Mouse (Mus musculus) C2C12 (cell line): ENCODE results near the gene Ptpn7. TPM values are rescaled to one million over a fixed set of nuclear protein-coding genes. Genes with fewer than 3 reads are reported as not detected.
A peak's percentile ranks its signal among the peaks of the same experiment; 100 is the strongest.

ENCODE experiments used
- H3K27me3 ChIP-seq: one replicate; pipeline ENCODE4 v1.6.1; 2011; ENCODE audit not compliant: control insufficient read depth, insufficient read depth, insufficient read length
- H3K36me3 ChIP-seq: one replicate; pipeline ENCODE4 v1.6.1; 2011; ENCODE audit not compliant: control insufficient read depth, insufficient read depth
- H3K4me3 ChIP-seq: one replicate; pipeline ENCODE4 v1.5.1; 2011; ENCODE audit warnings: mild to moderate bottlenecking, control low read depth; ENCODE audit not compliant: poor library complexity, insufficient read depth, severe bottlenecking
- H3K79me2 ChIP-seq: one replicate; pipeline ENCODE4 v1.6.1; 2011; ENCODE audit not compliant: control insufficient read depth, insufficient read depth
- H3K79me3 ChIP-seq: one replicate; pipeline ENCODE4 v1.6.1; 2011; ENCODE audit warnings: low read depth, control low read depth
- H3ac ChIP-seq: one replicate; pipeline ENCODE3; 2011; ENCODE audit warnings: low read depth; ENCODE audit not compliant: control insufficient read depth, insufficient read length
- CEBPB ChIP-seq: IDR thresholded peaks from one replicate; pipeline ENCODE4 v1.6.1; 2011; ENCODE audit warnings: low read depth, mild to moderate bottlenecking, control low read depth, moderate library complexity
- CTCF ChIP-seq: IDR thresholded peaks from one replicate; pipeline ENCODE4 v1.5.1; 2011; ENCODE audit not compliant: control insufficient read depth, insufficient read depth, insufficient read length
- FOSL1 ChIP-seq: IDR thresholded peaks from one replicate; pipeline ENCODE4 v1.8.0; 2011; ENCODE audit warnings: mild to moderate bottlenecking, low read length; ENCODE audit not compliant: poor library complexity, insufficient read depth, severe bottlenecking
- MAX ChIP-seq: IDR thresholded peaks from one replicate; pipeline ENCODE4 v1.6.1; 2011; ENCODE audit warnings: mild to moderate bottlenecking, control low read depth
- MYOD1 ChIP-seq: IDR thresholded peaks from one replicate; pipeline ENCODE4 v1.6.1; 2011; ENCODE audit warnings: low read depth; ENCODE audit not compliant: control insufficient read depth, insufficient read length
- MYOG ChIP-seq: IDR thresholded peaks from one replicate; pipeline ENCODE4 v1.6.1; 2011; ENCODE audit not compliant: control insufficient read depth, insufficient read length; ENCODE audit errors: extremely low read depth
- USF1 ChIP-seq: IDR thresholded peaks from one replicate; pipeline ENCODE4 v1.6.1; 2011; ENCODE audit warnings: low read depth, mild to moderate bottlenecking, control low read depth, moderate library complexity
- polyA plus RNA-seq: library from polyadenylated mRNA; unstranded; fragments of >200 nt; fragmentation: generic; extraction: Trizol; gene quantifications from one replicate; pipeline ENCODE4 v1.2.1, GENCODE M21; 2012; ENCODE audit warnings: missing spikeins

The Ptpn7 gene
- polyA plus RNA-seq, 1 experiment, result 0.80 TPM

DNA sequence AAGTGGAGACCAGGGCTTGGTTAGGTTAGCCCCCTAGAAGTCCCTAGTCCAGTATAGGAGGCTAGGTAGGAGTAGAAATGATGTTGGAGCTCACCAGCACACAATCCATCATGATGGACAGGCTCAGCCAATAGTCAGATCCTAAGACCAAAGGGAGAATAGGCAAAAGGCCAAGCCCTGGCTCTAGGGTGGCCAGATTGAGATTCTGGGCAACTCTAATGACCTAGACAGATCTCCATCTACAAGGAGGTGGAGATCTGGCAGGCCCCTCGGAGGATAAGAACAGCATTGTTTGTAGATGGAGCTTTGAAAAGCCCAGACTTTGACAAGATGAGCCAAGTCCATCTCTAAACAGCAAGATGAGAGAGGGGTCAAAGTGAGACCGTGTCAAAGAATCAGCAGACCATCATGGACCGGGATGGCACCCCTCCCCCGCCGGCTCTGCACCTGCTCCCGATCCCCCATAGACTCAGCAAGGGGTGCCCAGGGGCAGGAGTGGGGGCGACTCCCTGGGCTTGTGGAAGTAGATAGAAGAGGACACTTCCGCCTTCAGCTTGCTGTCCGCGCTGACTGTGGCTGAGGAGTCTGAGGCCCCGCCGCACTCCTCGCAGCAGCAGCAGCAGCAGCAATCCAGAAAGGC, 28.0 kb downstream of the Ptpn7 start:
- Histone ChIP-seq H3K79me2 (no peaks in the 10 kb centered on the region), H3K79me3 (no peaks in the 10 kb centered on the region), H3ac (no peak overlapping the region), H3K4me3 (no peak overlapping the region), H3K36me3 (peaks cover 17% of the 10 kb centered on the region), H3K27me3 (no peaks in the 10 kb centered on the region)
- TF ChIP-seq MAX (no peak), USF1 (no peak), CTCF (no peak), MYOG (no peak), CEBPB (no peak), MYOD1 (no peak), FOSL1 (no peak)

DNA sequence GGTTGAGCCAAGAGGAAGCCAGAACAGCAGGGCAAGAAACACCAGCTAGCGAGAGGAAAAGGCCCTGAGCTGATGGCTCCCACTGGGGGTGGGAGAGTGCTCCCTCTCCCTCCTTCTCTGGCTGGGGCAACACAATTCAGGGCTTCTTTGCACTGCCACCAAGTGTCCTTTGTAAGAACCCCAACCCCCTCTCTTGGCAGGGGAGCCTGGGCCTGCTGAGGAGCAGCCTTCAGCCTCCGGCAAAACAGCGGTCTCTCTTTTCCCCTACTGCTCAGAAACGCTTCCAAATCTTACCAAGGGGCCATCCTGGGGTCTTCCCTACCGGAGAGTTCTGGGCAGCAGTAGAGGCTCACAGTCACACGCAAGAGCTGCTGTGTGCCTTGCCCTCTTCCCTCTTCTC, 30.2 kb downstream of the Ptpn7 start:
- Histone ChIP-seq H3ac (no peak overlapping the region), H3K36me3 (no peaks in the 10 kb centered on the region), H3K79me3 (no peaks in the 10 kb centered on the region), H3K79me2 (no peaks in the 10 kb centered on the region), H3K4me3 (no peak overlapping the region), H3K27me3 (peaks cover 3% of the 10 kb centered on the region)
- TF ChIP-seq USF1 (no peak), MAX (no peak), MYOG (no peak), FOSL1 (no peak), CTCF (no peak), MYOD1 (no peak)

DNA sequence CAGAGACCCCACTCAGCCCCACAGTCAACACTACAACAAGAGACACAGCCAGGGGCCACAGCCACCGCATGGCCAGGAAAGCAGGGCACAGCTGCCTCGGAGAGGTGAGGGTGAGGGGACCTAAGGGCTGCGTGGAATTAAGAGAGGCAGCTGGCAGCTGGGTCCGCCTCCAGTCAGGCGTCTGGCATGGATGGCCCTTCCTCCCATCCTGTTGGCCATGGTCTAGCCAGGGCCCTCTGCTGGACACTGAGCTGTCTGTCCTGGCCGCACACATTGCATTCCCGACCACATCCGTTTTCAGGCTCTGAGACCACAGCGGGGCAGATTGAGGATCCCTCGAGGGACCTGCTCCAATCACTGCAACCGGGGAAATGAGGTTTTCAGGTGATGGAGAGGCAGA, 34.9 kb downstream of the Ptpn7 start, which contains the start of gene Gpr37l1:
Gene Gpr37l1, minus strand, starts transcription at position 247 of the 400 bp plus-strand sequence.
- Histone ChIP-seq H3K27me3 (peaks cover 3% of the 10 kb centered on the region), H3K79me3 (no peaks in the 10 kb centered on the region), H3K36me3 (no peaks in the 10 kb centered on the region), H3K79me2 (no peaks in the 10 kb centered on the region), H3ac (no peak within 1 kb of the TSS), H3K4me3 (no peak within 1 kb of the TSS)
- no peak for TF ChIP-seq CEBPB
- TF ChIP-seq MYOD1, result no peak
- no peak for TF ChIP-seq MAX
- no peak for TF ChIP-seq MYOG
- peak; percentile 24 for TF ChIP-seq CTCF
- no peak for TF ChIP-seq FOSL1

DNA sequence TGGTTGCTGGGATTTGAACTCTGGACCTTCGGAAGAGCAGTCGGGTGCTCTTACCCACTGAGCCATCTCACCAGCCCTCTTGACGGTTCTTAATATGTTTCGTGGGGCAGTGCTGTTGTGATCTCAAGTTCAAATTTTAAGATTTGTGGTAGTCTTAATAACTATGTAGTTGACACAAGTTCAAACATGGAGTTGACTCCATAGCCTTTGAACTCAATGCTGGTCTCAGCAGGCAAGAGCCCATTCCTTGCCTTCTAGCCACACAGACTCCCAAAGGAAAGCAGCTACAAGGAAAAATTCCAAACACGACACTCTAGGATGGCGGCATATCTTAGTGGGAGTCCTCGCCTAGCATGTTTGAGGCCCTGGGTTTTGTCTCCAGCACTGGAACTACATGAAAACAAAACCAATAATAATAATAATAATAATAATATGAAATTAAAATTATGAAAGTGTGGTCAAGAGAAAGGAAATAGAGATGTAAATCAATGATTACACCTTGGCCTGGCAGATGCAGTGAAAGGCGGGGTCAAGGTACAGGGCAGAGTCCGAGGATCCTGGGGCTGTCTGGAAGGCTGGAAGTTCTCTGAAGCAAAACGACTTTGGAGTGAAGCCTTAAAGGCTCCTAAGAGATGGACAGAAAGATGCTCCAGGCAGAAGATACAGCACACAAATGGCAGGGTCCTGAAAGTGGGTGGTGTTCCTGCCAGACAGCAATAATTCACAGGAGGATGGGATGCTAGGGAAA, 36.1 kb downstream of the Ptpn7 start:
- H3K79me3 ChIP-seq, result no peaks in the 10 kb centered on the region
- no peaks in the 10 kb centered on the region for H3K79me2 ChIP-seq
- no peak overlapping the region for H3K4me3 ChIP-seq

DNA sequence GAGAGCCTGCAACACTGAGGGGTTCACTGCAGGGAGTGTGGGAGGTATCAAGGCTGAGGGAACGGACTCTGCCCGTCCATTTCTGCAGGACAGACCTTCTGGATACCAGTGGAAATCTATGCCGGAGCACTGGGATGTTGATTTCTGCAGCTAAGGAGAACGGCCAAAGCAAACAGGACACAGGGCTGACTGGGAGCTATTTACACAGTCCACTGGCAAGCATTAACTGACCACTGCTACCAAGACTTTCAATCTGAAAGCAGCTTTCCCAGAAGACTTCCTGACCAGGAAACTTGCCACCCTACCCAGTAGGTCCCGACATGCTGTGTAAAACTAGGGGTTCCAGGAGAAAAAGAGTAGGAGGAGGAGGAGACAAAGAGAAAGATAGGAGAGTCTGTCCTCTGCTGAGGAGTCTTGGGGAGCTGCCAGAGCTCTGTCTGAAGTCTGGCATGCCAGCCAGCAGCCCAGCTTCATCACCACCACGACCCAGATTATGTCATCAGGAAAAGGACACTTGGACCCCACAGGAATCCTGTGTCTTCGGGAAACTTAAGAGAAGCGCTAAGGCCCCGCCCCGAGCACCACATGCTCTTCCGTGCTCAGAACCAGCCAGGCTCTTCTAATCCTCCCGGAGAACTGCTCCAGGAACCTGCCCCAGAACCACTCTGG, 37.2 kb downstream of the Ptpn7 start:
- Histone ChIP-seq H3K27me3 (peaks cover 3% of the 10 kb centered on the region), H3K4me3 (no peak overlapping the region), H3K36me3 (no peaks in the 10 kb centered on the region), H3K79me2 (no peaks in the 10 kb centered on the region), H3K79me3 (no peaks in the 10 kb centered on the region), H3ac (no peak overlapping the region)
- TF ChIP-seq CTCF (no peak), MYOD1 (no peak), FOSL1 (no peak), MAX (no peak), USF1 (no peak), MYOG (no peak), CEBPB (no peak)

More for the DNA sequence above, 36.1 kb downstream of the Ptpn7 start:
- Histone ChIP-seq H3K27me3 (peaks cover 3% of the 10 kb centered on the region), H3K36me3 (no peaks in the 10 kb centered on the region), H3ac (no peak overlapping the region)
- no peak for TF ChIP-seq MAX

DNA sequence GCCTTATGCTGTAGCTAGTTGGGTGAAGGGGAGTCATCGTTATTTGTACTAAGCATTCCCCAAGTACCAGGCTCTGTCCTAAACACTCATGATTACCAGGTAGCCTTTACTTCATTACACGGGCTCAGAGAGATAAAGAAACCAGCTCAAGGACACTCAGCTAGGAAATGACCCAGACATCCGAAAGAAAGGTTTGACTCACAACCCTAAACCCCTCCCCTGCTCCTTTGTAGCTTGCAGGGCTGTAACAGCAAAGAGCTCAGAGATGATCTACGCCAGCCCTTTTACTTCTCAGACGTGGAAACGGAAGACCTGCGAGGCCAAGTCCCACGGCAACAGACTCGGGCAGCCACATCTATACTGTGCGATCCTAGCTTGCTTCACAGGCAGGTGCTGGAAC, 37.8 kb downstream of the Ptpn7 start:
- Histone ChIP-seq H3K79me3 (no peaks in the 10 kb centered on the region), H3K36me3 (no peaks in the 10 kb centered on the region), H3K27me3 (peaks cover 3% of the 10 kb centered on the region), H3ac (no peak overlapping the region), H3K79me2 (no peaks in the 10 kb centered on the region), H3K4me3 (no peak overlapping the region)
- no peak for TF ChIP-seq MYOG
- TF ChIP-seq CEBPB, result no peak
- no peak for TF ChIP-seq FOSL1
- no peak for TF ChIP-seq MYOD1
- no peak for TF ChIP-seq USF1
- TF ChIP-seq CTCF, result no peak
- TF ChIP-seq MAX, result no peak
